Mouse (Mus musculus): ENCODE results near the gene Galnt18.

Galnt18 gene

GRCm38 (mm10) chr7:111459716-111460115 lies 320.1 kb downstream of the Galnt18 start:
- DNase-seq: no peak

GRCm38 (mm10) chr7:111456007-111456406 lies 323.8 kb downstream of the Galnt18 start:
- no peak for DNase-seq

DNA sequence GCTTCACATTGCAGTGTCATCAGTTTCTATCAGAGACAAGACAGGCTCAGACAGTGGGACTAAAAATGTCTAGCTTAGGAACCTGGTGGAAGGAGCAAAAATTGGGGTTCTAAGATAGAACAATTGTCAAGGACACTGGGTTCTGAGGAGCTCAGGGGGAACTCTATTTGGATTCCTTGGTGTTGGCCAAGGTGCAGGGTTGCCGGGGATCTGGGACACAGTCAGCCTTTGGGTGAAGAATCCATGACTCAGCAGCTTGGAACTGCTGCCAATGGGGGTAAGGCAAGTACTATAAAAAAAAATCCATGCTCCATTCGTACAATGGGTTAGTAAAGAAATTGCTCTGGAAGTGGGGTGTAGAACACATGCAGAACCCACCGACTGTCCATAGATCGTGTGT lies 324.2 kb downstream of the Galnt18 start:
- DNase-seq: no peak

DNA sequence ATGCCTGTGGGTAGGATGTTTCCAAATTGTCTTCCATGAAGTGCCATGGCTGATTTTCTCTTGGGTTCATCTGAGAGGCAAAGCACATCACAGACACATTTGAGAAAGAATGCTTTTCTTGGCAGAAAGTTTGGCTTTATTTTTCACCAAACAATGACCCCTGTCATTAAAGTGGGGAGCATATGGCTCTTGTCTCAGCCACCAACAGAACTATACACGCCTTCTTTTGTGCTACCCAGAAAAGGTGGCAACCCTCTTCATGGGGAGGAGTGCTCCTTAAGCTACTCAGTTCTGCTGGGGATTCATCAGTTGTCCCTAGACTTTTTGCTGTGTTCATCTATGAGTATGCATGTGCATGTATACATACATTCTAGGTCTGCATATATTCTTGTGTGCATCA lies 327.8 kb downstream of the Galnt18 start:
- no peak for DNase-seq

DNA sequence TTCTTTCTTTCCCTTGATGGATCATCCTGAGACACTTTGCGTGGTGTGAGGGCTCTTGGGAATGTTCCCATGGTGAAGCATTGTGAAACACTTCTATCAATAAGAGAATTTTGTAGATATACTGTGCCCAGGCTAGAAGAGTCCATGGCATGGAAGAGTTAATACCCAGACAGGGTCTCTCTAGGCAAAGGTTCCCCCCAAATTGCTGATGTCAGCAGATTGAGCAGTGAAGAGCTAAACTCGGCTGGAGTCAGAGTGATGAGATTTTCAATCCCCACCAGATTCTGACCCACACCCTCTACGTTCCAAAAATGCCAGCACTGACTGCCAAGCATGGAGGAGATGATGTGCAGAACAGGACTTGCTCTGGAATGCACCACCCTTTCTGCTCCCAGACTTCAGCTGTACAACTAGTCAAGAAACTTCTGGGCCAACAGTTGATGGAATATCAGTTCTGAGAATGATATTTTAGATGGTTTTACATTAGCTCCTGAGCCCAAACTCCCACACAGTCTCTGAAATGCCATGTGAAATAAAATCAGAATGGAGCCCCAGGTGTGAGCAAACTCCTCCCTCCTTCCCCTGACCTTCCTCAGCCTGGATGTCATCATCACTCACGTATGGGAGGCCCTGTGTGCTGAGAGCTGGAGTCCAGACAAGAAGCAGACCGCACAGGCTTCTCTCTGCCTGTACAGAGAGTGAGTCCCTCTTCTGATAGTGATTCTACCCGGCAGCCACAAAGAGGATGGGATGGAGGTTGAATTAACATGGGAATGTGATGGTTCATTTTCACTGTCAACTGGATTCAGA lies 329.3 kb downstream of the Galnt18 start:
- DNase-seq: no peak

GRCm38 (mm10) chr7:111433173-111433572 lies 346.6 kb downstream of the Galnt18 start:
- no peak for DNase-seq

GRCm38 (mm10) chr7:111427392-111427791 lies 352.4 kb downstream of the Galnt18 start:
- no peak for DNase-seq
